Mouse (Mus musculus) kidney, embryonic 15.5 days (tissue): ENCODE data around the gene Elk4. TPM values are rescaled to one million over a fixed set of nuclear protein-coding genes. Genes with fewer than 3 reads are reported as not detected.
A peak's percentile ranks its signal among the peaks of the same experiment; 100 is the strongest.

Source experiments
- ATAC-seq: fragments of 200-750 bp; cut with Nextera tagmentation; replicated peaks from 2 replicates; pipeline ENCODE4 v1.8.0; 2017; ENCODE audit warnings: moderate TSS enrichment; ENCODE audit not compliant: low FRiP score
- H3K27ac ChIP-seq: fragments of 300-500 bp; sonication (generic); 2 replicates; pipeline ENCODE4 v1.5.1; 2015; ENCODE audit warnings: mild to moderate bottlenecking, inconsistent platforms
- H3K27me3 ChIP-seq: fragments of 300-500 bp; sonication (generic); 2 replicates; pipeline ENCODE4 v1.6.1; 2015; ENCODE audit warnings: inconsistent platforms
- H3K36me3 ChIP-seq: fragments of 300-500 bp; sonication (generic); 2 replicates; pipeline ENCODE4 v1.6.1; 2015; ENCODE audit warnings: inconsistent platforms
- H3K4me1 ChIP-seq: fragments of 300-500 bp; sonication (generic); 2 replicates; pipeline ENCODE4 v1.6.1; 2015; ENCODE audit warnings: inconsistent platforms
- H3K4me2 ChIP-seq: fragments of 300-500 bp; sonication (generic); 2 replicates; pipeline ENCODE4 v1.6.1; 2015; ENCODE audit warnings: moderate library complexity, mild to moderate bottlenecking, inconsistent platforms
- H3K4me3 ChIP-seq: fragments of 300-500 bp; sonication (generic); replicated peaks from 2 replicates; pipeline ENCODE4 v1.5.1; 2015; ENCODE audit warnings: mild to moderate bottlenecking, inconsistent platforms
- H3K9ac ChIP-seq: fragments of 300-500 bp; sonication (generic); 2 replicates; pipeline ENCODE4 v1.6.1; 2015; ENCODE audit warnings: mild to moderate bottlenecking, inconsistent platforms
- H3K9me3 ChIP-seq: fragments of 300-500 bp; sonication (generic); replicated peaks from 2 replicates; pipeline ENCODE4 v1.6.1; 2016; ENCODE audit warnings: inconsistent platforms
- WGBS: fragments of 180-500 bp; shearing (Covaris S2); methylation state at CpG from one replicate; pipeline ENCODE4 v1.1.7; 2015; ENCODE audit warnings: mixed read lengths; 5-methylcytosine and 5-hydroxymethylcytosine counted together
- polyA plus RNA-seq: library from polyadenylated mRNA; unstranded; fragments of >200 nt; fragmentation: Nextera tagmentation; extraction: Ambion mirVana; gene quantifications from 2 replicates; pipeline ENCODE4 v1.2.1, GENCODE M21; 2015

The Elk4 gene
- polyA plus RNA-seq, 1 experiment from 2014 or later, result 24.1 TPM

- Histone ChIP-seq H3K36me3 (no peaks in the 10 kb centered on the region), H3K4me3 (no peak overlapping the region), H3K9ac (no peak overlapping the region), H3K27me3 (peaks cover 2% of the 10 kb centered on the region), H3K4me2 (no peak overlapping the region), H3K4me1 (peaks cover 15% of the 10 kb centered on the region), H3K9me3 (no peaks in the 10 kb centered on the region), H3K27ac (no peak overlapping the region)
- 35% methylated on average over 7 of the region's 7 CpGs for WGBS
- no peak for ATAC-seq
Measured at GRCm38 (mm10) chr1:132060036-132060769, 52.8 kb downstream of the Elk4 start.

- H3K9ac ChIP-seq, result no peak overlapping the region
- WGBS, result 31% methylated on average over 6 of the region's 6 CpGs
- H3K27ac ChIP-seq, result peak overlapping the region; percentile 42; the same call in 1 of the 2 replicates
Measured at GRCm38 (mm10) chr1:132061750-132062541, 54.5 kb downstream of the Elk4 start.

GRCm38 (mm10) chr1:132063096-132063495 lies 55.7 kb downstream of the Elk4 start:
- Histone ChIP-seq H3K27me3 (peaks cover 30% of the 10 kb centered on the region), H3K4me3 (no peak overlapping the region), H3K9ac (no peak overlapping the region), H3K4me1 (peaks cover 26% of the 10 kb centered on the region), H3K36me3 (no peaks in the 10 kb centered on the region), H3K9me3 (no peaks in the 10 kb centered on the region), H3K27ac (no peak overlapping the region), H3K4me2 (no peak overlapping the region)
- WGBS, result 49% methylated on average over 4 of the region's 4 CpGs
- no peak for ATAC-seq

More at GRCm38 (mm10) chr1:132061750-132062541, 54.5 kb downstream of the Elk4 start:
- H3K9me3 ChIP-seq, result no peaks in the 10 kb centered on the region
- H3K4me3 ChIP-seq, result no peak overlapping the region
- ATAC-seq, result no peak; the same call in 1 of the 2 replicates
- no peak overlapping the region for H3K4me2 ChIP-seq
- H3K27me3 ChIP-seq, result peaks cover 19% of the 10 kb centered on the region
- H3K4me1 ChIP-seq, result peaks cover 16% of the 10 kb centered on the region
- no peaks in the 10 kb centered on the region for H3K36me3 ChIP-seq

- no peak overlapping the region for H3K4me3 ChIP-seq
- no peaks in the 10 kb centered on the region for H3K36me3 ChIP-seq
- H3K4me1 ChIP-seq, result peaks cover 26% of the 10 kb centered on the region
- WGBS, result 67% methylated on average over 1 of the region's 1 CpGs
- no peak overlapping the region for H3K4me2 ChIP-seq
- no peaks in the 10 kb centered on the region for H3K9me3 ChIP-seq
- H3K27ac ChIP-seq, result no peak overlapping the region
- H3K9ac ChIP-seq, result no peak overlapping the region
- ATAC-seq, result no peak
- H3K27me3 ChIP-seq, result peaks cover 49% of the 10 kb centered on the region
Measured at GRCm38 (mm10) chr1:132065001-132065400, 57.6 kb downstream of the Elk4 start.

GRCm38 (mm10) chr1:132065475-132066172 lies 58.2 kb downstream of the Elk4 start:
- Histone ChIP-seq H3K27me3 (peaks cover 51% of the 10 kb centered on the region), H3K9ac (no peak overlapping the region), H3K4me1 (peaks cover 26% of the 10 kb centered on the region), H3K36me3 (no peaks in the 10 kb centered on the region), H3K4me3 (no peak overlapping the region), H3K4me2 (no peak overlapping the region), H3K27ac (no peak overlapping the region), H3K9me3 (no peaks in the 10 kb centered on the region)
- WGBS, result 76% methylated on average over 8 of the region's 8 CpGs
- ATAC-seq, result no peak

- WGBS, result 3% methylated on average over 63 of the region's 80 CpGs
- Histone ChIP-seq H3K4me2 (peak within 1 kb of the TSS; percentile 94), H3K36me3 (no peaks in the 10 kb centered on the region), H3K9ac (peak within 1 kb of the TSS; percentile 48), H3K27me3 (peaks cover 52% of the 10 kb centered on the region), H3K4me3 (peak within 1 kb of the TSS; percentile 49), H3K27ac (no peak within 1 kb of the TSS), H3K4me1 (peaks cover 21% of the 10 kb centered on the region), H3K9me3 (no peaks in the 10 kb centered on the region)
- peak; percentile 88 for ATAC-seq
Measured at GRCm38 (mm10) chr1:132067261-132068255, 60.2 kb downstream of the Elk4 start, which contains the start of gene Mfsd4a. TSS of gene Mfsd4a (minus strand) at chr1:132068062.

GRCm38 (mm10) chr1:132069436-132069835 lies 62.0 kb downstream of the Elk4 start:
- Histone ChIP-seq H3K4me3 (no peak overlapping the region), H3K27me3 (peaks cover 52% of the 10 kb centered on the region), H3K4me1 (peaks cover 20% of the 10 kb centered on the region), H3K9ac (no peak overlapping the region), H3K9me3 (no peaks in the 10 kb centered on the region), H3K4me2 (no peak overlapping the region), H3K27ac (no peak overlapping the region), H3K36me3 (no peaks in the 10 kb centered on the region)
- ATAC-seq, result no peak
- WGBS, result 88% methylated on average over 8 of the region's 8 CpGs

GRCm38 (mm10) chr1:132070659-132071058 lies 63.3 kb downstream of the Elk4 start:
- no peak overlapping the region for H3K27ac ChIP-seq
- no peak for ATAC-seq

GRCm38 (mm10) chr1:132075576-132075975 lies 68.2 kb downstream of the Elk4 start:
- no peak overlapping the region for H3K4me3 ChIP-seq
- peaks cover 1% of the 10 kb centered on the region for H3K27me3 ChIP-seq
- H3K27ac ChIP-seq, result no peak overlapping the region
- H3K36me3 ChIP-seq, result no peaks in the 10 kb centered on the region
- peaks cover 9% of the 10 kb centered on the region for H3K4me1 ChIP-seq
- H3K4me2 ChIP-seq, result no peak overlapping the region
- 88% methylated on average over 10 of the region's 10 CpGs for WGBS
- H3K9ac ChIP-seq, result no peak overlapping the region
- ATAC-seq, result no peak
- H3K9me3 ChIP-seq, result no peaks in the 10 kb centered on the region

More at GRCm38 (mm10) chr1:132070659-132071058, 63.3 kb downstream of the Elk4 start:
- no peaks in the 10 kb centered on the region for H3K9me3 ChIP-seq
- H3K4me3 ChIP-seq, result no peak overlapping the region
- 79% methylated on average over 3 of the region's 3 CpGs for WGBS
- peaks cover 46% of the 10 kb centered on the region for H3K27me3 ChIP-seq
- no peak overlapping the region for H3K9ac ChIP-seq
- H3K4me1 ChIP-seq, result peaks cover 20% of the 10 kb centered on the region
- H3K36me3 ChIP-seq, result no peaks in the 10 kb centered on the region
- no peak overlapping the region for H3K4me2 ChIP-seq

- no peaks in the 10 kb centered on the region for H3K27me3 ChIP-seq
- no peak overlapping the region for H3K4me3 ChIP-seq
- H3K27ac ChIP-seq, result no peak overlapping the region
- ATAC-seq, result no peak
- no peaks in the 10 kb centered on the region for H3K36me3 ChIP-seq
- H3K4me2 ChIP-seq, result no peak overlapping the region
- no peak overlapping the region for H3K9ac ChIP-seq
- 91% methylated on average over 2 of the region's 2 CpGs for WGBS
- no peaks in the 10 kb centered on the region for H3K9me3 ChIP-seq
- peaks cover 3% of the 10 kb centered on the region; the same call in 1 of the 2 replicates for H3K4me1 ChIP-seq
Measured at GRCm38 (mm10) chr1:132078413-132078812, 71.0 kb downstream of the Elk4 start.
